Mouse (Mus musculus) brain, embryonic 14.5 days (tissue): ENCODE results near the gene Zcchc14. TPM values are rescaled to one million over a fixed set of nuclear protein-coding genes. Genes with fewer than 3 reads are reported as not detected.
A peak's percentile ranks its signal among the peaks of the same experiment; 100 is the strongest.

Source experiments
- DNase-seq: peaks from one replicate; pipeline ENCODE4 v3.0.0-alpha.2; 2011; ENCODE audit warnings: low read depth
- CTCF ChIP-seq: fragments of 200-500 bp; IDR thresholded peaks from 2 replicates; pipeline ENCODE4 v1.5.1; 2012; ENCODE audit warnings: inconsistent platforms, mild to moderate bottlenecking, moderate library complexity, borderline replicate concordance; ENCODE audit not compliant: insufficient read depth, insufficient read length; ENCODE audit errors: extremely low read depth
- POLR2A ChIP-seq: fragments of 200-500 bp; IDR thresholded peaks from 2 replicates; pipeline ENCODE4 v1.6.1; 2012; ENCODE audit warnings: mild to moderate bottlenecking, inconsistent platforms, borderline replicate concordance; ENCODE audit not compliant: poor library complexity, insufficient read depth, insufficient read length, severe bottlenecking; ENCODE audit errors: extremely low read depth
- polyA plus RNA-seq: library from polyadenylated mRNA; depleted of rRNA; stranded (reverse); fragments of >200 nt; gene quantifications from 2 replicates; pipeline ENCODE4 v1.2.3, GENCODE M21; 2012; rRNA removed

The Zcchc14 gene
- polyA plus RNA-seq = 66.6 and 84.4 TPM in 2 replicates

GRCm38 (mm10) chr8:121652774-121653323, at the start of gene Zcchc14:
Zcchc14 (minus strand) TSS chr8:121652901.
- no peak for TF ChIP-seq CTCF
- TF ChIP-seq POLR2A = peak; percentile 100
- peak; percentile 100 for DNase-seq

GRCm38 (mm10) chr8:121699936-121700335, 47.2 kb upstream of the Zcchc14 start:
- DNase-seq = no peak
- TF ChIP-seq POLR2A (no peak), CTCF (no peak)

- peak; percentile 42 for DNase-seq
- TF ChIP-seq POLR2A (no peak), CTCF (no peak)
Observed at GRCm38 (mm10) chr8:121698615-121699101, 46.0 kb upstream of the Zcchc14 start.

- no peak for TF ChIP-seq POLR2A
- TF ChIP-seq CTCF = no peak
- DNase-seq = peak; percentile 83
Observed at GRCm38 (mm10) chr8:121697735-121698614, 45.3 kb upstream of the Zcchc14 start.

- no peak for DNase-seq
Observed at GRCm38 (mm10) chr8:121695585-121696184, 43.0 kb upstream of the Zcchc14 start.

GRCm38 (mm10) chr8:121694453-121694852, 41.8 kb upstream of the Zcchc14 start:
- DNase-seq = peak; percentile 18
- TF ChIP-seq POLR2A (no peak), CTCF (peak; percentile 71)

More at GRCm38 (mm10) chr8:121695585-121696184, 43.0 kb upstream of the Zcchc14 start:
- no peak for TF ChIP-seq CTCF
- TF ChIP-seq POLR2A = no peak

GRCm38 (mm10) chr8:121688496-121688895, 35.8 kb upstream of the Zcchc14 start:
- no peak for TF ChIP-seq CTCF
- TF ChIP-seq POLR2A = no peak
- DNase-seq = no peak

GRCm38 (mm10) chr8:121687455-121688161, 34.9 kb upstream of the Zcchc14 start:
- no peak for TF ChIP-seq CTCF
- DNase-seq = peak; percentile 86

- DNase-seq = peak; percentile 36
- TF ChIP-seq POLR2A (no peak), CTCF (peak; percentile 56; the same call in 1 of the 2 replicates)
Observed at GRCm38 (mm10) chr8:121685419-121685818, 32.7 kb upstream of the Zcchc14 start.

GRCm38 (mm10) chr8:121683083-121683832, 30.6 kb upstream of the Zcchc14 start:
- no peak for TF ChIP-seq CTCF
- TF ChIP-seq POLR2A = no peak
- DNase-seq = no peak
